Mouse (Mus musculus): ENCODE data around the gene Scn10a. TPM values are rescaled to one million over a fixed set of nuclear protein-coding genes. Genes with fewer than 3 reads are reported as not detected.
A peak's percentile ranks its signal among the peaks of the same experiment; 100 is the strongest.

The Scn10a gene
- total and polyA plus RNA-seq, 2 experiments, result not detected

GRCm38 (mm10) chr9:119634216-119634843 lies 84.8 kb downstream of the Scn10a start:
- no peaks in the 10 kb centered on the region for H3K79me2 ChIP-seq (ENCODE audit: control insufficient read depth, insufficient read depth, low read length)
- TF ChIP-seq POLR2A (IDR thresholded peaks at IDR 0.05; ENCODE audit: extremely low read depth, insufficient read depth, low read length) (no peak), CTCF (IDR thresholded peaks at IDR 0.05; ENCODE audit: low read depth, low read length) (no peak)
- H3K27me3 ChIP-seq (ENCODE audit: control insufficient read depth, insufficient read depth, low read length), result no peaks in the 10 kb centered on the region
- H3K36me3 ChIP-seq (ENCODE audit: control insufficient read depth, insufficient read depth, low read length), result no peaks in the 10 kb centered on the region
- no peak overlapping the region for H3K9ac ChIP-seq (ENCODE audit: low read depth, low read length)
- no peak overlapping the region for H3K27ac ChIP-seq (replicated peaks; ENCODE audit: insufficient read depth, low read depth, low read length)
- 51% methylated on average over 11 of the region's 11 CpGs for WGBS
- no peaks in the 10 kb centered on the region for H3K4me1 ChIP-seq (ENCODE audit: control insufficient read depth, insufficient read depth, low read length)
- DNase-seq (ENCODE audit: extremely low read depth, low read depth, low spot score), result no peak
- H3K4me3 ChIP-seq (ENCODE audit: insufficient read depth, low read depth, low read length), result no peak overlapping the region

- no peaks in the 10 kb centered on the region for H3K4me1 ChIP-seq (ENCODE audit: control insufficient read depth, insufficient read depth, low read length)
- no peak overlapping the region for H3K27ac ChIP-seq (replicated peaks; ENCODE audit: insufficient read depth, low read depth, low read length)
- no peak overlapping the region for H3K4me3 ChIP-seq (ENCODE audit: insufficient read depth, low read depth, low read length)
- no peak for DNase-seq (ENCODE audit: extremely low read depth, low read depth, low spot score)
- H3K36me3 ChIP-seq (ENCODE audit: control insufficient read depth, insufficient read depth, low read length), result no peaks in the 10 kb centered on the region
- no peaks in the 10 kb centered on the region for H3K79me2 ChIP-seq (ENCODE audit: control insufficient read depth, insufficient read depth, low read length)
- H3K9ac ChIP-seq (ENCODE audit: low read depth, low read length), result no peak overlapping the region
- WGBS, result 70% methylated on average over 5 of the region's 5 CpGs
- TF ChIP-seq CTCF (IDR thresholded peaks at IDR 0.05; ENCODE audit: low read depth, low read length) (no peak), POLR2A (IDR thresholded peaks at IDR 0.05; ENCODE audit: extremely low read depth, insufficient read depth, low read length) (no peak)
- no peaks in the 10 kb centered on the region for H3K27me3 ChIP-seq (ENCODE audit: control insufficient read depth, insufficient read depth, low read length)
Observed at GRCm38 (mm10) chr9:119633475-119633874, 85.6 kb downstream of the Scn10a start.

- no peak for DNase-seq (ENCODE audit: extremely low read depth, low read depth, low spot score)
- no peak for TF ChIP-seq CTCF (IDR thresholded peaks at IDR 0.05; ENCODE audit: low read depth, low read length)
- no peak for TF ChIP-seq POLR2A (IDR thresholded peaks at IDR 0.05; ENCODE audit: extremely low read depth, insufficient read depth, low read length)
- Histone ChIP-seq H3K9ac (ENCODE audit: low read depth, low read length) (no peak overlapping the region), H3K36me3 (ENCODE audit: control insufficient read depth, insufficient read depth, low read length) (no peaks in the 10 kb centered on the region), H3K27ac (replicated peaks; ENCODE audit: insufficient read depth, low read depth, low read length) (no peak overlapping the region), H3K27me3 (ENCODE audit: control insufficient read depth, insufficient read depth, low read length) (no peaks in the 10 kb centered on the region), H3K79me2 (ENCODE audit: control insufficient read depth, insufficient read depth, low read length) (no peaks in the 10 kb centered on the region), H3K4me1 (ENCODE audit: control insufficient read depth, insufficient read depth, low read length) (no peaks in the 10 kb centered on the region), H3K4me3 (ENCODE audit: insufficient read depth, low read depth, low read length) (no peak overlapping the region)
- 45% methylated on average over 12 of the region's 12 CpGs for WGBS
Observed at GRCm38 (mm10) chr9:119632801-119633200, 86.3 kb downstream of the Scn10a start.

GRCm38 (mm10) chr9:119631899-119632533 lies 87.1 kb downstream of the Scn10a start:
- peak; percentile 15 for DNase-seq (ENCODE audit: extremely low read depth, low read depth, low spot score)

GRCm38 (mm10) chr9:119631393-119631898 lies 87.7 kb downstream of the Scn10a start:
- 80% methylated on average over 13 of the region's 13 CpGs for WGBS
- Histone ChIP-seq H3K4me1 (ENCODE audit: control insufficient read depth, insufficient read depth, low read length) (no peaks in the 10 kb centered on the region), H3K36me3 (ENCODE audit: control insufficient read depth, insufficient read depth, low read length) (no peaks in the 10 kb centered on the region), H3K27me3 (ENCODE audit: control insufficient read depth, insufficient read depth, low read length) (no peaks in the 10 kb centered on the region), H3K4me3 (ENCODE audit: insufficient read depth, low read depth, low read length) (no peak overlapping the region), H3K27ac (replicated peaks; ENCODE audit: insufficient read depth, low read depth, low read length) (no peak overlapping the region), H3K9ac (ENCODE audit: low read depth, low read length) (no peak overlapping the region), H3K79me2 (ENCODE audit: control insufficient read depth, insufficient read depth, low read length) (no peaks in the 10 kb centered on the region)
- no peak for DNase-seq (ENCODE audit: extremely low read depth, low read depth, low spot score)
- TF ChIP-seq POLR2A (IDR thresholded peaks at IDR 0.05; ENCODE audit: extremely low read depth, insufficient read depth, low read length) (no peak), CTCF (IDR thresholded peaks at IDR 0.05; ENCODE audit: low read depth, low read length) (no peak)

More at GRCm38 (mm10) chr9:119631899-119632533, 87.1 kb downstream of the Scn10a start:
- WGBS, result 39% methylated on average over 15 of the region's 15 CpGs
- H3K27ac ChIP-seq (replicated peaks; ENCODE audit: insufficient read depth, low read depth, low read length), result no peak overlapping the region
- TF ChIP-seq POLR2A (IDR thresholded peaks at IDR 0.05; ENCODE audit: extremely low read depth, insufficient read depth, low read length) (no peak), CTCF (IDR thresholded peaks at IDR 0.05; ENCODE audit: low read depth, low read length) (no peak)
- H3K36me3 ChIP-seq (ENCODE audit: control insufficient read depth, insufficient read depth, low read length), result no peaks in the 10 kb centered on the region
- H3K79me2 ChIP-seq (ENCODE audit: control insufficient read depth, insufficient read depth, low read length), result no peaks in the 10 kb centered on the region
- H3K9ac ChIP-seq (ENCODE audit: low read depth, low read length), result no peak overlapping the region
- H3K27me3 ChIP-seq (ENCODE audit: control insufficient read depth, insufficient read depth, low read length), result no peaks in the 10 kb centered on the region
- no peaks in the 10 kb centered on the region for H3K4me1 ChIP-seq (ENCODE audit: control insufficient read depth, insufficient read depth, low read length)
- H3K4me3 ChIP-seq (ENCODE audit: insufficient read depth, low read depth, low read length), result no peak overlapping the region

Measured in liver, adult 2 months (tissue).